Mouse (Mus musculus) bone marrow macrophage, adult 2 months (primary cell): ENCODE data around the gene Pter. TPM values are rescaled to one million over a fixed set of nuclear protein-coding genes. Genes with fewer than 3 reads are reported as not detected.

Experiments used
- H3K27ac ChIP-seq: 2 replicates; pipeline ENCODE4 v1.5.1; 2012; ENCODE audit warnings: low read depth, low read length; ENCODE audit not compliant: insufficient read depth
- H3K4me1 ChIP-seq: 2 replicates; pipeline ENCODE4 v1.6.1; 2012; ENCODE audit warnings: low read length; ENCODE audit not compliant: control insufficient read depth, insufficient read depth
- H3K4me3 ChIP-seq: 2 replicates; pipeline ENCODE4 v1.5.1; 2012; ENCODE audit warnings: mild to moderate bottlenecking, low read length, moderate library complexity; ENCODE audit not compliant: insufficient read depth
- CTCF ChIP-seq: IDR thresholded peaks from 2 replicates; pipeline ENCODE4 v1.5.1; 2012; ENCODE audit warnings: low read depth, mild to moderate bottlenecking, low read length, moderate library complexity
- POLR2A ChIP-seq: IDR thresholded peaks from 2 replicates; pipeline ENCODE4 v1.6.1; 2012; ENCODE audit warnings: mild to moderate bottlenecking, low read depth, low read length, borderline replicate concordance
- polyA plus RNA-seq: library from polyadenylated mRNA; stranded (reverse); fragments of >200 nt; gene quantifications from 2 replicates; pipeline ENCODE4 v1.2.4, GENCODE M21; 2012; ENCODE audit not compliant: missing spikeins, insufficient read depth, insufficient read length

The Pter gene
- polyA plus RNA-seq: 5.6 and 6.4 TPM in 2 replicates

DNA sequence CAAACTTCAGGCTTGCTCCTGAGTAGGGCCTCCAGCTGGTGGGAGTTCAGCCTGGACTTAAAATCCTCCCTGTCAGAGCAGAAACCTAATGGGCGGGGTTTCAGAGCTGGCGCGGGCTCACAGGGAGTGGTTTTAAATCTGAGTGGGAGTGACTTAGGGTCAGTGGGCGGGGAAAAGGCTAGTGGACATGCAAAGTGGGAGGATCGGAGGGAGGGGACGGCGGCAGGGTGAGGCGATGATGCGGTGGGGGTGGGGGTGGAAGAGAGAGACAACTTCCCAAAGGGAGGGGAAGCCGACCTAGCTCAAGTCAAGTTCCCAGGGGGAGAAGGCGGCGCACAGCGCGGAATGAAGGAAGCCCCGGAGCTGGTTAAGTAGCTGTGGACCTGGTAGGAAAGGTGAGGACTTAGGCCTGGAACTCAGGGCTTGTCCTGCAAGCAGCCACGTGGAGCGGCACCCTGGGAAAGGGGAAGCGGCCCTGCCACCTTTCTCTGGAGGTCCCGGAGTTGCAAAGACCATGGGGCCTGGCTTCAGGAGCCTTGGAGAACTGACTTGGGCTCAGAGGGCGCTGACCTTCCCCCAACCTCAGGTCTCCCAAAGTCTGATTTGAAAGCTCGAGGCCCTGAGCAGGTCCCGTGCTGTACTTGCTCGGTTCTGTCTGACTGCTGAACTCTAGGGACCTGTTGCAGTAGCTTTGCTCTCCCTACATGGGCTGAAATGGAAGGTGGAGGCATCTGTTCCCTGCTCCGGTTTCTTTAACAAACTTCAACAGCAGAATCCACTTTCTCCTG, at the start of gene Pter:
TSS of gene Pter (plus strand) at position 238 of the 788 bp plus-strand sequence.
- peak within 1 kb of the TSS; percentile 39 for H3K27ac ChIP-seq
- TF ChIP-seq POLR2A (no peak), CTCF (no peak)
- peaks cover 21% of the 10 kb centered on the region for H3K4me1 ChIP-seq
- peak within 1 kb of the TSS; percentile 90 for H3K4me3 ChIP-seq

DNA sequence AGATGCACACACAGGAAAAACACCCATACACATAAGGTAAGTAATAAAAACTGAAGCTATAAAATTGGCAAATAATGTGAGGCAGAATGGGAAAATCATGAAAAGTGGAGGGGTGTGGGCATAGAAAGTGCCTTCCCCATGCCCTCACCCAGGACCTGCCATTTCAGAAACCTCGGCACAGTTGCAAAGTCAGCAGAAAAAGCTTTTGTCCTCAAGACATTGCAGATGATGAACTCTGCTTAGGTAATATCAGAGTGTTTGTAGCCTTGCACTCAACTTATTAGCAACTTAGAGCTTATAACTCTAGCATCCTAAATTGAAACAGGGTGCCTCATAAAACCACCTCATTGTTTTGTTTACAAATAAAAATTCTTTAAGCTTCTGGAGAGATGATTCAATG, 49.6 kb upstream of the Pter start:
- Histone ChIP-seq H3K27ac (no peak overlapping the region), H3K4me3 (no peak overlapping the region), H3K4me1 (no peaks in the 10 kb centered on the region)
- no peak for TF ChIP-seq CTCF
- TF ChIP-seq POLR2A: no peak

- Histone ChIP-seq H3K4me1 (peaks cover 4% of the 10 kb centered on the region), H3K4me3 (no peak overlapping the region), H3K27ac (no peak overlapping the region)
- TF ChIP-seq CTCF (no peak), POLR2A (no peak)
Measured at GRCm38 (mm10) chr2:12879492-12879891, 44.3 kb upstream of the Pter start.

DNA sequence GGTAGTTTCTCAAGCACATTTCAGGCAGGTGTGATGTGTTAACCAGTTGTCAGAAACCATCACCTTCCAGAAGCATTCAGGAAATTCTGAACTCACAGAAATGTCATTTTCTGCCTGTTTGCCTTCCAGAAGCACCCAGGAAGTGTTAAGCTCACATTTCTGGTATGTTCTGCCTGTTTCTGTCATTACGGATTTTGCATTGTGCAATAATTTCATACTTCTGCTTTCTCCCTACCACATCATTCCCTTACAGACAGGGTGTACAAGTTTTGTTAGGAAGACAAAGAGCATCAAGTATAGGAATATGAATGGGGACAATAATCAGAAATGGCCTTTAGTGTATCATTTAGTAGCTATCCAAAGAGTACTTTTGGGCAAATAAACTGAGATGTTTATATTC, 42.8 kb upstream of the Pter start:
- no peak overlapping the region for H3K27ac ChIP-seq
- TF ChIP-seq POLR2A: no peak
- TF ChIP-seq CTCF: no peak
- peaks cover 4% of the 10 kb centered on the region for H3K4me1 ChIP-seq

DNA sequence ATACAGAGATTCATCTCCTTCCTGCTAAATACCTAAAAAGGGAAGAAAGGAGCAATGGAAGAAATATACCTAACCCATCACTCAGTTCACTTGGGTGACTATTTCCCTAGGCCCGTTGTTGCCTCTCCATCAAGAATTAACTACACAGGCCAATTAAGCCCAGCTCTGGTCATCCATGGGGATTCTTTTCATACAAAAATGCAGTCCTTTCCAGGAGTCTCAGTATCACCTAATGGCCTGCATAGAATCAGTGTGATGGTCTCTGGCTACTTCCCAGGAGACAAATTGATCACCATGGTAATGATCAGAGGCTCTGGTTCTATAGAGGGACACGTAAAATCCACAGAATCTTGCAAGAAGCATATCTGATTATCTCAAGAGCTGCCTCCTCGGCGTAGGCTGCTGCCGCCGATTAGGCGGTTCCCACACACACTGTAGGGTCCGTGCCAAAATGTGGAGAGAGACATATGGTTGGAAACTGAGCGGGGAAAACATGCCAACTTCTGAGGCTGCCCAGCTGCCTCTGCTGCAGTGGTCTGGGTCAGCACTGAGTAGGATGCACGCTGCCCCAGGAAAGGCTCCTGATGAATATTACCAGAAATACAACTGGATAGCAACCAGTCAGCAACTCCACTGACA, 40.4 kb upstream of the Pter start:
- Histone ChIP-seq H3K4me3 (no peak overlapping the region), H3K4me1 (peaks cover 4% of the 10 kb centered on the region), H3K27ac (no peak overlapping the region)
- TF ChIP-seq CTCF: no peak
- TF ChIP-seq POLR2A: no peak

More for the DNA sequence above, 42.8 kb upstream of the Pter start:
- H3K4me3 ChIP-seq: no peak overlapping the region

- TF ChIP-seq CTCF (no peak), POLR2A (no peak)
- H3K4me3 ChIP-seq: no peak overlapping the region
- no peak overlapping the region for H3K27ac ChIP-seq
- H3K4me1 ChIP-seq: no peaks in the 10 kb centered on the region
Measured at GRCm38 (mm10) chr2:12887015-12887414, 36.8 kb upstream of the Pter start.

- Histone ChIP-seq H3K4me3 (no peak overlapping the region), H3K4me1 (no peaks in the 10 kb centered on the region), H3K27ac (no peak overlapping the region)
- TF ChIP-seq CTCF (no peak), POLR2A (no peak)
Measured at GRCm38 (mm10) chr2:12905786-12906185, 18.1 kb upstream of the Pter start.

- H3K4me3 ChIP-seq: no peak overlapping the region
- peaks cover 24% of the 10 kb centered on the region for H3K4me1 ChIP-seq
- no peak overlapping the region for H3K27ac ChIP-seq
- TF ChIP-seq POLR2A: no peak
- TF ChIP-seq CTCF: no peak
Measured at GRCm38 (mm10) chr2:12925643-12926042, 1.8 kb downstream of the Pter start.

- no peak overlapping the region for H3K4me3 ChIP-seq
- peaks cover 19% of the 10 kb centered on the region for H3K4me1 ChIP-seq
- TF ChIP-seq CTCF: no peak
- TF ChIP-seq POLR2A: no peak
- no peak overlapping the region for H3K27ac ChIP-seq
Measured at GRCm38 (mm10) chr2:12930338-12930737, 6.5 kb downstream of the Pter start.

DNA sequence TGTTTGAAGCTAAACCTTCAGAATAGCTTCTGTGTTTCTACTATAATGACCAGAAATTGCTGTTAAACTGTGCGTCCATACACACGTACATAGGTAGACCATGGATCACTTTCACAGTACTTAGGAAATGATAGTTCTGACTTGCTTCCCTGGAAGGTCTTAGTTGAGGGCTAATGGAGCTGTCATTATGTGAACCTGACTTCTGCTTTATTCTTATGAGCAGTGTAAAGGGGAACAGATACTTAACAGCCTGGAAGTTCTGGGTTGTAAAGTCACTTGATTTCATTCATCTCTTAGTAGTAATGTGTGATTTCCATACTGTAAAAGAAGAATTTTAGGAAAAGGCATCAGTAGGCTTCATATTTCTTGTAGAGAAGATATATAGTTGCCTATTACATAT, 10.1 kb downstream of the Pter start:
- H3K27ac ChIP-seq: no peak overlapping the region

More for the DNA sequence above, 10.1 kb downstream of the Pter start:
- no peak overlapping the region for H3K4me3 ChIP-seq
- H3K4me1 ChIP-seq: peaks cover 3% of the 10 kb centered on the region; the same call in 1 of the 2 replicates
- no peak for TF ChIP-seq POLR2A
- TF ChIP-seq CTCF: no peak
